Mouse (Mus musculus) small intestine, adult 2 months (tissue): ENCODE results near the gene Gm4869. TPM values are rescaled to one million over a fixed set of nuclear protein-coding genes. Genes with fewer than 3 reads are reported as not detected.

Source experiments
- H3K27ac ChIP-seq: fragments of 200-500 bp; 2 replicates; pipeline ENCODE4 v1.5.1; 2012; ENCODE audit warnings: low read depth, low read length, control low read depth, inconsistent platforms; ENCODE audit not compliant: insufficient read depth
- H3K27me3 ChIP-seq: fragments of 200-500 bp; 2 replicates; pipeline ENCODE4 v1.6.1; 2012; ENCODE audit warnings: mild to moderate bottlenecking, moderate library complexity, low read length, inconsistent platforms; ENCODE audit not compliant: control insufficient read depth, insufficient read depth
- H3K36me3 ChIP-seq: fragments of 200-500 bp; 2 replicates; pipeline ENCODE4 v1.6.1; 2012; ENCODE audit warnings: mild to moderate bottlenecking, low read length, control low read depth, inconsistent platforms; ENCODE audit not compliant: control insufficient read depth, insufficient read depth
- H3K4me1 ChIP-seq: fragments of 200-500 bp; 2 replicates; pipeline ENCODE4 v1.6.1; 2012; ENCODE audit warnings: low read length, inconsistent platforms, mixed read lengths; ENCODE audit not compliant: control insufficient read depth, insufficient read depth, insufficient read length
- H3K4me3 ChIP-seq: fragments of 200-500 bp; 2 replicates; pipeline ENCODE4 v1.5.1; 2012; ENCODE audit warnings: low read depth, mild to moderate bottlenecking, control low read depth, inconsistent platforms, low read length, moderate library complexity
- CTCF ChIP-seq: fragments of 200-500 bp; IDR thresholded peaks from 2 replicates; pipeline ENCODE4 v1.5.1; 2012; ENCODE audit warnings: low read depth, mild to moderate bottlenecking, control low read depth, inconsistent platforms, low read length, moderate library complexity, mixed read lengths; ENCODE audit not compliant: insufficient replicate concordance, insufficient read length; ENCODE audit errors: extremely low read depth
- POLR2A ChIP-seq: fragments of 200-500 bp; IDR thresholded peaks from 2 replicates; pipeline ENCODE4 v1.6.1; 2012; ENCODE audit warnings: low read depth, mild to moderate bottlenecking, control low read depth, inconsistent platforms, low read length, moderate library complexity
- WGBS: fragments of 180-500 bp; shearing (Covaris S2); methylation state at CpG from one replicate; pipeline ENCODE4 v1.1.7; 2018; 5-methylcytosine and 5-hydroxymethylcytosine counted together
- polyA plus RNA-seq: library from polyadenylated mRNA; depleted of rRNA; stranded (reverse); fragments of >200 nt; gene quantifications from 2 replicates; pipeline ENCODE4 v1.2.3, GENCODE M21; 2012; rRNA removed

The Gm4869 gene
- 0.04 TPM in 1 of 2 replicates, not detected in the other for polyA plus RNA-seq

- H3K4me1 ChIP-seq, result peaks cover 10% of the 10 kb centered on the region
- TF ChIP-seq CTCF (no peak), POLR2A (no peak)
- no peaks in the 10 kb centered on the region for H3K27me3 ChIP-seq
- peaks cover 33% of the 10 kb centered on the region for H3K36me3 ChIP-seq
- H3K27ac ChIP-seq, result no peak within 1 kb of the TSS
- 76% methylated on average over 5 of the region's 5 CpGs for WGBS
- no peak within 1 kb of the TSS for H3K4me3 ChIP-seq
These were observed at the start of gene Gm4869 for GRCm38 (mm10) chr5:140445345-140445744. Gene Gm4869, plus strand, starts transcription at chr5:140445645.

- H3K27ac ChIP-seq, result no peak overlapping the region
- H3K36me3 ChIP-seq, result no peaks in the 10 kb centered on the region
- H3K27me3 ChIP-seq, result no peaks in the 10 kb centered on the region
- TF ChIP-seq CTCF (peak; percentile 25; the same call in 1 of the 2 replicates), POLR2A (no peak)
- no peak overlapping the region for H3K4me3 ChIP-seq
- WGBS, result 56% methylated on average over 8 of the region's 8 CpGs
- H3K4me1 ChIP-seq, result no peaks in the 10 kb centered on the region
These were observed 49.1 kb upstream of the Gm4869 start for GRCm38 (mm10) chr5:140396166-140396940.

- WGBS, result 63% methylated on average over 4 of the region's 4 CpGs
- TF ChIP-seq POLR2A (no peak), CTCF (no peak)
- no peaks in the 10 kb centered on the region; the same call in 1 of the 2 replicates for H3K4me1 ChIP-seq
- H3K27ac ChIP-seq, result no peak overlapping the region
- no peaks in the 10 kb centered on the region for H3K36me3 ChIP-seq
- no peaks in the 10 kb centered on the region for H3K27me3 ChIP-seq
- H3K4me3 ChIP-seq, result no peak overlapping the region
These were observed 42.7 kb upstream of the Gm4869 start for GRCm38 (mm10) chr5:140402640-140403270.

GRCm38 (mm10) chr5:140405126-140405525 is 40.3 kb upstream of the Gm4869 start:
- no peaks in the 10 kb centered on the region; the same call in 1 of the 2 replicates for H3K4me1 ChIP-seq

GRCm38 (mm10) chr5:140406666-140407065 is 38.8 kb upstream of the Gm4869 start:
- Histone ChIP-seq H3K27me3 (no peaks in the 10 kb centered on the region), H3K27ac (no peak overlapping the region), H3K36me3 (no peaks in the 10 kb centered on the region), H3K4me3 (no peak overlapping the region), H3K4me1 (no peaks in the 10 kb centered on the region; the same call in 1 of the 2 replicates)
- 65% methylated on average over 6 of the region's 6 CpGs for WGBS
- no peak for TF ChIP-seq POLR2A
- no peak for TF ChIP-seq CTCF

More at GRCm38 (mm10) chr5:140405126-140405525, 40.3 kb upstream of the Gm4869 start:
- TF ChIP-seq CTCF, result no peak
- no peak for TF ChIP-seq POLR2A
- H3K27me3 ChIP-seq, result no peaks in the 10 kb centered on the region
- 83% methylated on average over 6 of the region's 6 CpGs for WGBS
- H3K27ac ChIP-seq, result no peak overlapping the region
- no peaks in the 10 kb centered on the region for H3K36me3 ChIP-seq
- no peak overlapping the region for H3K4me3 ChIP-seq

- no peak overlapping the region for H3K27ac ChIP-seq
- H3K4me3 ChIP-seq, result no peak overlapping the region
- TF ChIP-seq CTCF (no peak), POLR2A (no peak)
- H3K4me1 ChIP-seq, result no peaks in the 10 kb centered on the region
- no peaks in the 10 kb centered on the region for H3K36me3 ChIP-seq
- no peaks in the 10 kb centered on the region for H3K27me3 ChIP-seq
These were observed 36.6 kb upstream of the Gm4869 start for GRCm38 (mm10) chr5:140408801-140409200.

GRCm38 (mm10) chr5:140411339-140411738 is 34.1 kb upstream of the Gm4869 start:
- no peaks in the 10 kb centered on the region for H3K4me1 ChIP-seq
- H3K36me3 ChIP-seq, result no peaks in the 10 kb centered on the region
- no peaks in the 10 kb centered on the region for H3K27me3 ChIP-seq
- 13% methylated on average over 8 of the region's 8 CpGs for WGBS
- no peak for TF ChIP-seq POLR2A
- no peak for TF ChIP-seq CTCF
- H3K4me3 ChIP-seq, result no peak overlapping the region
- no peak overlapping the region for H3K27ac ChIP-seq
